Mouse (Mus musculus) brain, embryonic 18.5 days (tissue): ENCODE measurements at regions not wholly inside any gene's neighbourhood (a gene's known extent, or its start where the extent isn't known, plus 50 kb on each side); places are given as distances from the start of the nearest gene placed in this dataset.
"Not testable (repeated sequence)": the region's sequence is repeated elsewhere in the genome, so short reads cannot be mapped to it uniquely, and the experiment has no call there.

Experiments used
- DNase-seq: peaks from one replicate; pipeline ENCODE4 v3.0.0-alpha.2; 2012; ENCODE audit warnings: low read depth, low spot score

GRCm38 (mm10) chr2:57185151-57185550, 52.3 kb upstream of the Gpd2 start:
- no peak for DNase-seq

DNA sequence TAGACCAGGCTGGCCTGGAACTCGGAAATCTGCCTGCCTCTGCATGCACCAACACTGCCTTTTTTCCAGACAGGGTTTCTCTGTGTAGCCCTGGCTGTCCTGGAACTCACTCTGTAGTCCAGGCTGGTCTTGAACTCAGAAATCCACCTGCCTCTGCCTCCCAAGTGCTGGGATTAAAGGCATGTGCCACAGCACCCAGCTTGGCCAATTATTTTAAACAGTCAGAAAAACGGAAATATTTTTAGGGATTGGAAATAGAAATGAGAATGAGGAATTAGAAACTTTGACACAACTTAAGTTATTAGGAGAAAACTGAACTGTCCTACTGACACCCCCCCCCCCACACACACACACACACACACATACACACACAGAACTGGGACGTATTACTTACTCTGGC, 54.3 kb upstream of the Gpd2 start:
- DNase-seq, result not testable (repeated sequence)

GRCm38 (mm10) chr2:57181692-57182541, 55.5 kb upstream of the Gpd2 start:
- peak; percentile 88 for DNase-seq

DNA sequence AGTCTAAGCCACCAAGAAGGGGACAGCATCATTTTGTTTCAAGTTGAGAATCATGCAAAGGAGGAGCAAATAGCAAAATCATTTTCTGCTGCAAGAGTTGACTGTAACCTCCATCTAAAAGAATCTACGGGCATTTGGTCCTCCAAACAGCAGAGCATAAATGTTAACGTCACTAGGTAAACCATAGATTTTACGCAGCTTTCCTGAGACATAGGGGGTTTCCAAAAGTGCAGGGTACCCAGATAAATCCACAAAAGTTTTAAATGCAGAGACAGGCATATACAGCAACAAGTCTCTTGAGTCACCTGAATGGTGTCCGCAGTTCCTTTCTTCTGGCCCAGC, 56.1 kb upstream of the Gpd2 start:
- DNase-seq, result no peak

DNA sequence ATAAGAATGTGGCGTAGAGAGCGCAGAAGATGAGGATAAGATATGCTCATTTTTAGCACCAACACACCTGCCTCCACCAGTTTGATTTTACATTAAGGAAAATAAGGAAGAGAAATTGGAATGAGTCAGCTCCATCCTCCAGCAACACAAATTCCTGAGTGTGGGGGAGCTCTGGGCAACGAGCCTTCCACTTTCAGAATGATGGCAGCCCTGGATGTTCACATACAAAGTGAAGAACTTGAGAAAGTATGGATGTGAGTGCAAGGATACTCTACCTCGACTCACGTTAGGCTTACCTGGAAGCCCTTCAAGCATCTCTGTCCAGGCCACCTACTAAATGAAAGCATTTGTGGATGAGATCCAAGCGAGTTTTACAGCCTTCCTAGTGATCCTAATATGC, 54.3 kb upstream of the Nr4a2 start:
- DNase-seq, result no peak

- no peak for DNase-seq
These were observed 52.7 kb upstream of the Nr4a2 start for GRCm38 (mm10) chr2:57176547-57176946.

GRCm38 (mm10) chr2:57175219-57175618, 51.4 kb upstream of the Nr4a2 start:
- no peak for DNase-seq
